Mouse (Mus musculus) CD4-positive, CD25-positive, alpha-beta regulatory T cell, adult 4 months (primary cell): ENCODE measurements around the gene Dyrk1a. TPM values are rescaled to one million over a fixed set of nuclear protein-coding genes. Genes with fewer than 3 reads are reported as not detected.

Experiments
- ATAC-seq: one replicate; pipeline ENCODE4 v1.8.0; 2017
- polyA plus RNA-seq, 2 experiments: library from polyadenylated mRNA; unstranded; fragments of 100-300 nt; shearing (Covaris generic); gene quantifications; one replicate each; pipeline ENCODE4 v1.2.1; 2017

The Dyrk1a gene
- polyA plus RNA-seq, 2 experiments from 2014 or later: 24.2 to 26.6 TPM

DNA sequence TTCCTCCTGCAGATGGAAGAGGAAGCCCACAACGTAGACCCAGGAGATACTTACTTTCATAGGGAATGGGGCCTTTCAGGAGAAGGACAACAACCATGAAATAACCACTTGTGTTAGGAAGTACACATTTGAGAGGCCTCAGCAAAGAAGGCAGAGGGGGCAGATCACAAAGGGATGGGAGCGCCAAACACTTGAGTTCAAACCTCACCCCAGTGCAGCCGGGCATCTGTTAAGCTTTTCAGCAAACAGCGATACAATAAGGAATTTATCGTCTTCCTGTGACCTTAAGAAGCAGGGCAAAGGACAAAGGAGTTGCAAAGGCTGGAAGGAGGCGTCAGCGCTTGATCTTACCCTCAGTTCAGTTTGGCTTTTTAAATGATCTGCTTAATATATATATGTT lies 10.0 kb upstream of the Dyrk1a start:
- ATAC-seq: no peak

DNA sequence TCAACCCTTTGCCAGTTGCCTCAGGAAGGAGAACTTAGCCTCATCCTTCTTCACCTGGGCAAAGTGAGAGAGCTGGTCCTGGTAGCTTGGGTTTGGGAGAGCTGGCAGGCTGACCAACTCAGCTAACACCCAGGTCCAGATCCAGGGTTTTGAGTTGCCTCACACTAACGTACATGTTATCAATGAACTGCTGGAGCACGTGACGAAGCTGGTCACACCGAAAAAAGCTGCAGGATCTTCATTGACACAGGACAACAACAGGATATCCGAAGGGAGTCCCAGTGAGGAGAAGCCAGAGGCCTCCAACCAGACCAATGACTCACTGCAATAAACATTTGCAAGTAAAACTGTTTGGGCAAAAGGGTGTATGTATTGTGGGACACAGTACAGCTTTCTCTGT lies 9.2 kb upstream of the Dyrk1a start:
- no peak for ATAC-seq

DNA sequence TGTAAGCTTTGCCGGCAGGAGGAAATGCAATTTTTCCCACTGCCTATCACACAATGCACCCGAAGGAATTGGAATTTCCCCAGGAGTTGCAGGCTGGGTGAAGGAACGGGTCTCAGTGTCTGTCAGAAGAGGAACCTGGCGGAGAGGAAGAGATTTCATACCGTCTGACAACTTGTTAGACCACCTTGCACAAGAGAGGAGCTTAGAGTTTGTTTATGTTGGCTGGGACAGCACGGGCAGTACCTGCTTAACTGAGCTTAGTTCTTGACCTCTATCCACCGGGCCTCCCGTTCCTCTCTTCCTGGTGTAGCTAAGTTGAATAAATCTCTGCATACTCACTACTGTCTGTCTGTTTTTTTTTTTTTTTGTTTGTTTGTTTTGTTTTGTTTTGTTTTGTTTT lies 3.7 kb upstream of the Dyrk1a start:
- ATAC-seq: no peak

DNA sequence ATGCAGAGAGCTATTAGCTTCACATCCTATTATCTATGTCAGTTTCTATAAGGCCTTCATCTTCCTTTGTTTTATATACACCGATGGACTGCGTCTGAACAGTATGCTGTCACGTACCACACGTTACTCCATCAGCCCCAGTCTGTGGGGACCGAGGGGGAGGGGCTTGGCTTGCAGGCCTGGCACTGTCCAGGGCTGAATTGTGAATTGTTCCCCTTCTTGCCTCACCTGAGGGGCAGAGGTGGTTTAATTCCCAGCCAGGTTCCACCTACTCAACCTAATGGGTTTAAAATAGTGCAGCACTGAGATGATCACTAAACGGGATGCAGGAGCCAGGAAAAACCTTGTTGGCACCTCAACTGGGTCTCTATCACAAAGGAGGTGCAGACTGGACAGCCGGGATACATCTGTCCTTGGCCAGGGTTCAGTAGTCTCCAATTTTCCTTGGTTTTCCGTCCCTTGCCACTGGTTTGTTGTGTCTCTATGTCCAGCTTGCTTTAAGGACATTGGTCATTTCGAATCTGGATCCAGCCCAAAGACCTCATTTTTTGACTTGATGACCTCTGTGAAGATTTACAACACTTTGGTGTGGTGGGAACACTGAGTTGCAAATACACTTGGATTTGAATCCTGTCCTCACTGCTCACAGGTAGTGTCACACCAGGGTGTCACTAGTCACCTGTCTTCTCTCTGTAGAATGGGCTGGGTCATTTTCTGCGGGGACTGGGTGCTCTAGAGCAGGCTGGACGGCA lies 2.8 kb upstream of the Dyrk1a start:
- ATAC-seq: no peak

DNA sequence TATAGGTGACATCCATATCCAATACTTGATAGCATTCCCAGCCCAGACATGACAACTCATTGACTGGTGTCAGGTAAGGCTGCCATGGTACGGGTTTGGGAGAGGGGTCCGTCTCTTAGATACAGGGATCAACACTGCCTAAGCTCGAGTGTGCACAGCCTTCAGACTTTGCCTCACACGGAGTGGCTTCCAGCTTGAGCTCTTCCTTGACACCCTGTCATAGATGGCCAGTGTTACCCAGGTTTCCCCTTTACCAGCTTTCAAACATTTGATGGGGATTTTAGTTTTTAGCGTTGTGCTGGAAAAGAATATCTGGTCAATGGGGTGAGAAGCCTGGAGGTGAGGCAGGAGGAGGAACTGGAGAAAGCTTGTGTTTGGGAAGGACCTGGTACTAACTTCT lies 2.1 kb upstream of the Dyrk1a start:
- no peak for ATAC-seq

DNA sequence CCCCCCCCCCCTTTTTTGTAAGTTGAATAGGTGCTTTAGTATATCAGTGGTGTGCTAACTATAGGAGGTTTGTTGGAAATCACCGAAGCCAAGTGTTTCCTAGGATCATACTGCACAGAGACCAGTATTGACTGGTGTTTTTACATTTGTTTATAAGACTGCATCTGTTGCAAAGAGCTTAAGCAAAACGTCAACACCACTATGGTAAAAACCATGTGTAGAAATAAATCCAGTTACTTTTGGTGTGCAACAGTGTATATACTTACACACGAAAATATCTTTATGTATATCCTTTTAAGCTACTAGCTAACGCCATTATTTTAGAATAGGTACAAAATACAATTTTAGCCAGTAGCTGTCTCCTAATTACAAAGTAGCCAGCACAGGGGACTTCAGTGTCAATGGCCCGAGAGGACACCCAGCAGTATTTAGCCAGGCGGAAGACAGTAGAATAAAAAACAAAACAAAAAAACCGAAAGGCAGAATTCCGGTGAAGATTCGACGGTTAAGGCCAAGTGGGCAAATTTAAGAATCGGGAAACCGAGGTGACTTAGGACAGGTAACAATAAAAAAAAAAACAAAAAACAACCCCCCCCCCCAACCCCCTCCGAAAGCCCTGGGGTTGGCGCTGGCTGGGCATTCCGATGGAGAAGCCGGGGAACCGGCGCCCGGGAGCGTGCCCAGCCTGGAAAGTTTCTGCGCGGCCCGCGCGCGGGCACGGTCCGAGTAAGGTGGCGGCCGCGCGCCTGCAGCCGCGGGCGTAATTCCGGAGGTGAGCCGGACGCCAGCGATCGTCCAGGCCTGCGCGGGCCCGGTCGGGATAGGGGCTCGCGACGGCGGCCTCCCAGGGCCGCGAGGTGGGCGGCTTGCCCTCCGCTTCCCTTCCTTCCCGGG lies 1.2 kb upstream of the Dyrk1a start:
- no peak for ATAC-seq

DNA sequence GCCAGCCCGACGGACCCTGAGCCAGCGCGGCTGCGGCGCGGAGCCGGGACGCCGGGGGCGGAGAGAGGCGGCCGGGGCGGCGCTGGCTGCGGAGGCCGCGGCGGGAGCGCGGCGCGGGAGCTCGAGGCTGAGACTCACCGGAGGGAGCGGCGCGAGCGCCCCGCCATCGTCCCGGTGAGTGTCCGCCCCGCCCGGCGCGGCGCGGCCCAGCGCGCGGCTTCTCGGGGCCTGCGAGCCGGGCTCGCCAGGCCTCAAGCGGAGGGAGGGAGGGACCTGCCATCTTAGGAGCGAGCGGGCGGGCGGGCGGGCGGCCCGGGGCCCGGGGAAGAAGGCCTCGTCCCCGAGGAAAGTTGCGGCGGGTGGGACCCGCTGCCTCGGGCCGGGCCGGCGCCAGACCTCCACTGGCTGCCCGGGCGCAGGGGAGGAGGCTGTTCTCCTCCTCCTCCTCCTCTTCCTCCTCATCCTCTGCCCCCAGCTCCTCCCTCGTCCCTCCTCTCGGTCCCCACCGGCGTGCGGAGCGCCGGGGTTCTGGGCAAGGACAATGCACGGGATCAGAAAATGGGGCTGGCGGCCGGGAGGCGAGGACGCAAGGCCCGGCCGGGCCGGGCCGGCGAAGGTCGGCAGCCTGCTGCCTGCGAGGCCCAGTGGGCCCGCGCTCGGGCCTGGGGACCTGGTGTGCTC lies 691 bp downstream of the Dyrk1a start:
- no peak for ATAC-seq

DNA sequence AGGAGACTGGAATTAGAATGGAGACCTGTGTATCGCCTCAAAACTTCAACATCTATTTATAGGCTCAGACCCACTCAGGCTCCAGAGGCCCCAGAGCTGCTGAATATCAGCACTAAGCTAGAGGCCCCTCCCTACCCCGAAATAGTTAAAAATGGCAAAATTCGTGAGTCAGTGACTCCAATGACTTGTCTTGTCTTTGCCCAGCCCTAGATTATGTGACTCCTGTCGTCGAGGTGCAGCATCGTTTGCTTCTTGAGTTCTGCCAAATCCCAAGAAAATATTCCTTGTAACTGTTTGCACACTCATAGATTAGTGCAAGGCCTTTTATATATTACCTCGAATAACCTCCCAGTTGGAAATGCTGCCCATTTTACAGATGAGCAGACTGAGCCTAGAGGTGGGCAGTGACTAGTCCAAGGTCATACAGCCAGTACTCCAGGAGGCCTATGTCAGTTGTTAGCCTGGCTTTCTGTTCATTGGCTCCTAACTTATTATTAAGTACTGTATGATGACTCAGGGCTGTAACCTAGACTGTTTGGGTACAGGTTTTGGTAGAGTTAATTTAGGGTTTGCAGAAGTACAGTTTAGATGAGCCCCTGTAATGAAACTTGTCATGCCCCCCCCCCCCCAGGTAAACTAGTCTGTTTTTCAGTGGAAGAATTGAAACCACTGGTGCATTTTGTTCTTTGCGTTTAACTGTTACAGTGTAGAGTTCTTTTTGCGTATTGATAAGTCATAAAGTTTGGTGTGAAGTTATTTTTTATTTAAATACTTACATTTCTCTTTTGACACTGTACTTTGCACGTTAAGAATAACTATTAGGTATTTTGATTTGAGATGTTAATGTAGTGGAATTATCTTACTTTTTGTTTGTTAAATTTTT lies 1.5 kb downstream of the Dyrk1a start:
- ATAC-seq: no peak

DNA sequence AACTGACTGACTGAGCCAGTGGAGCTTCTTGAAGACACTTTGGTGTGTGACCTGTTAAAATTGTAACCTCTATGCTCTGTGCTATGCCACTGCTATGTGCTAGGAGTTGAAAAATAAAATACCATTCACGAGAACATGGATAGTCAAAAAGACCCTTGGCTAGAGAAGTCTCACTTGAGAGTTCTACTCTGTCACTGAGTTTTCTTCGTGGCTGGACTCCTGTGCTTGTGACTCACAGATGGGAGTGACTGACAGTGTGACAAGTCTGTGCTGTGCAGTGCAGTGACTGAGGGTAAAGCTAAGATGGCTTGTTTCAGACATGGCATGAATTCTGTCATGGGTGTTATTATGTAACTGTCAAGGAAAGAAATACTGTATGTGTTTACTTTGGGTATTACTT lies 2.6 kb downstream of the Dyrk1a start:
- no peak for ATAC-seq

DNA sequence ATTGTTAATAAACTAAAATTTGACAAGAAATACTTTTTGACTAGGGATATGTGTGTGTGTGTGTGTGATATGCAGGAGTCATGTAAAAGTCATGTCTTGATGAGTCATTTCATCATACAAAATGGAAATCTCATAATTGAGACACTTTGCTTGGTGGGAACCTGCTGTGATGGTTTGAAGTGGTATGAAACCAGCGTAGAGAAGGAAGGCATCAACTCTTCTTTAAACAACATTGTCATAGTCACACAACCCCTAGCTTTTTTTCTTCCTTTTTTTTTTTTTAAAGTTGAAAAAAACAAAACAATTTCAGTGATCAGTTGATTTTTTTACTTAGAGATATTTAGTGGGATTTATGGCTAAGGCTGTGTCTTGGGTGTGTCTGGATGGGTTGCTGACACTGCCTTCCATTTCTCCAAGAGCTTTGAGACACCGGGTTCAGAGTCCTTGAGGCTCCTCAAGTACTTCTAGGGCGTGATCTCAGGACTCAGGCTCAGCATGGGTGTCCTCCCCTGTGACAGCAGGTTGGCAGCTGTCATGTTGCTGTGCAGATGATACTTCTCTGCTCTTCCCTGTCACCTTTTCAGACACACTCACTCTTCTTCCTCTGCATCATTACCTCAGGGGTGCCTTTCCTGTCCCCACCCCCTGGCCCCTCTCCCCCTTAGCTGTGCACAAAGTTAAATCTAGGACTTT lies 4.4 kb downstream of the Dyrk1a start:
- ATAC-seq: no peak

DNA sequence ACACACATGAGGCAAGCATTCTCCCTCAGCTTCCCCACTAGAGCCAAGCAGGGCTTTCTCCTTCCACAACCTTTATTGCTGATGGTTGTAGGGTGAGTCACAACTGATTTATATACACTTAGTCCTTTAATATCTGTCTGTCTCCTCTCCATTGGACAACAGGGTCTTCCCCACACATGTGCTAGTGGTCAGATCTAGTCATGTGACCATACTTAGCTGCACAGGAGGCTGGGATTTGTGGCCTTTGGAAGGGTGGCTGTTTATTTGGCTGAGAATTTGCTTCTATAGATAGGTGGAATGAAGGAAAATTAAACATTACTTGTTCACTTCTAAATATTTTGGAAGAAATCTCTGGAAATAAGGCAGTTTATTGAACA lies 4.9 kb downstream of the Dyrk1a start:
- ATAC-seq: no peak

DNA sequence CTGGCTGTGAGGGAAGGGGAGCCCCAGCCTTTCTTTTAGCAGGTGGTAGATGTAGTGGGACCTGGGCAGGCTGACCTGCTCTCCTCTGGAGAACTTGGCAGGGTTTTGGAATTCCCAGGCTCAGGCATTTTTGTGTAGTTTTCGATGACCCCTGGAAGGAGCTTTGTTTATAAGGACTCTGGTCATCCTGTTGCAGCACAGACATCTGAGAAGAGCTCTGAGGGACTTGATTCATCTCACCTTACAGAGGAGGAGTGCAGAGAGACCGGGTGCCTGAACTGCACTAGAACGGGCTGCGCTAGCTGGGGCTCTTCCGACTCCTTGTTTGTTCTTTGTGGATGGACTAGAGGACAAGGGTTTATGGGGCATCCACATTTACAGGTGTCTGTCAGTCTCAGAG lies 5.9 kb downstream of the Dyrk1a start:
- no peak for ATAC-seq

DNA sequence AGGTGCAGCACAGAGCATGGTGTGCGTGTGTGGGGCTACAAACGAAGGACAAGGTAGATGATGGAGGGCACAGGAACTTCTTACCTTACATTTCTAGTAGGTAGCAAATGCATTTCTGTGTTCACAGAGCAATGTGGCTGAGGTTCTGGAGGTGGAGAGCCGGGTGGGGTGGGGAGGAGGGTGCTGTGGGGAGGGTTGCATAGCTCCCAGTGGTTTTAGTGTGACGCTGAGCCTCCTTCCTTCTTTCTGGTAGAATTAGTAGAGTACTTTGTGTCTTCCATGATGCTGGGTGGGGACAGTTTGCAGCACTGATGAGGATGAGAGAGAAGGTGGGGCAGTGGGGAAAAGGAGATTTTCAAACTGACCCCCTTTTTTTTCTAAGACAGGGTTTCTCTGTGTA lies 9.5 kb downstream of the Dyrk1a start:
- ATAC-seq: peak; percentile 17

DNA sequence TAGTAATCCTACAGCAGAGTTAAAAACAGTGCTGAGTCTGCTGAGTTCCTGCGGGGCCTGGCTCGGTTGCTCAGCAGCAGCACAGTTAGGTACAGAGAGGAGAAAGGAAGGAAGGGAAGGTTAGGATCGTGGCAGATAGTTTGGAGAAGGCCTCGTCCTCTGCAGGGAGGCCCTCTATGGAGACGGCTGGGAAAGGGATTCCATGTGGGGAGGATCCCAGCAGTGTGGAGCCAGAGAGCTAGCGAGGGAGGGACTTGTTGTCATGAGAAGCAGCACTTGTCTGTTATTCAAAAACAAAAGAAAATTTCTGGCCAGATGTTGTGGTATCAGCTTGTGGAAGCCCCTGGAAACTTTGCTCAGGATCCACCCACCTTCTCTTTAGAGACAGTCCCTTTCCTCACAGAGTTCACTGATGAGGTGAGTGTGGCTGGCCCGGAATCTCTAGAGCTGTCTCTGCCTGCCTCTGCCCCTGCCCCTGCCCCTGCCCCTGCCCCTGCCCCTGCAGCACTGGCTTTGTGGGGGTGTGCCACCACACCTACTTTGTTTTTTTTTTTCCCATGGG lies 11.1 kb downstream of the Dyrk1a start:
- peak; percentile 44 for ATAC-seq

DNA sequence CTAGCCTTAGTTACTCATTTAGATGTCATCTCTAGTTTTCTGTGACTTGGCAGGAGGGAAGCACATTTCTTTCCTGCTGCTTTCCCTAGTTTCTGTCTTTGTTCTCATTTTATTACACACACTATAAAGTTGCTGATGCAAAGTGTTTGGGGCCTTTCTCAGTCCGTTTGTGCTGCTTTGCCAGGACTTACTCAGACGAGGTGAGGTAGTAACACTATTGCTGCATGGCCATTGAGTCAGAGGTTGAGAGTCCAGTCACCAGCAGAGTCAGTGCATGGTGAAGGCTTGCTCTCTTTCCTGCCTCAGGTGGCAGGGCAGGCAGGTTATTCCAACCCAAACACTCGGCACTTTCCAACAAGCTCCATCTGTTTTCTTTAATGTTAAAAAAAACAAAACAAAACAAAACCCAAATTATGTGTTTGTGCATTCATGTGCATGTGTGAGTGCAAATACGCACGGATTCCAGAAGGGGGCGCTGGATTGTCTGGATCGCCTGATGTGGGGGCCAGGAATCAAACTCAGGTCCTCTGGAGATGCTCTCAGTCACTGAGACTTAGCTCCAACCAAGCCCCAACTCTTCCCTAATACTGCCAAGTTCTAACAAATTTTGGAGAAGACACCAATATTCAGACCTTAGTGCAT lies 16.7 kb downstream of the Dyrk1a start:
- no peak for ATAC-seq

DNA sequence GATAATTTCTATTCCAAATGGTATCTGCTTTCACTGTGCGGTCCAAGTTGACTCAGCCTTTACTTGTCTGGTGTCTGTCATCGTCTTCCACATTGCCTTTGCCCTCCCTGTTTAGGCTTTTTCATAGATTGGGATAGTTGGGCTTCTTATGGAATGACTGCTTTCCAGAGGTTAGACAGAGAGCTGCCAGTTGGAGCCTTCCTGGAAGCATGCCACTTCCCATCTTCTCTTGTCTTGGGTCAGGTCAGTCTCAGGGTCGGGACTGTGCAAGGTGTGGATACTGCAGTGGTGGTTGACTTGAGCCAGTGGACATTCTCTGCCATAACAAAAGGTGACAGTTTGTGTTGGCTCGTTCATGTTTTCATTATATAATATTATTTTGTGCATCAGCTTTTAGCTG lies 17.7 kb downstream of the Dyrk1a start:
- no peak for ATAC-seq

DNA sequence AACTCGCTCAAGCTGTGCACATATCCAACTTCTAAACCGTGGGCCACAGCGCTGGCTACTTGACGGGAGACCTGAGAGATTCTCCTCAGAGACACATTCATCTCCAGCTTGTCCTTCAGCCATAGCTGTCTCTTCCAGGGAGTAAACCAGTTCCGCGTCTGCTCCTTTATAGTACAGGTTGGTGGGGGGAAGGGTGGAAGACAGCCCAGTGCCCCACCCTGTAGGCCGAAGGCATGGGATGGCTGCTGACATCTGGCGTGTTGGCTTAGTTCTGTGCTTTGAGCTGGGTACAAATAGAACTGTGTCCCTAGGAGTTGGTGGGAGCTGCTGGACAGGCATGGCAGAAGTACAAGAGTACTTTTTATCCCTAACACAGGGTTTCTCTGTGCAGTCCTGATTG lies 18.4 kb downstream of the Dyrk1a start:
- no peak for ATAC-seq

DNA sequence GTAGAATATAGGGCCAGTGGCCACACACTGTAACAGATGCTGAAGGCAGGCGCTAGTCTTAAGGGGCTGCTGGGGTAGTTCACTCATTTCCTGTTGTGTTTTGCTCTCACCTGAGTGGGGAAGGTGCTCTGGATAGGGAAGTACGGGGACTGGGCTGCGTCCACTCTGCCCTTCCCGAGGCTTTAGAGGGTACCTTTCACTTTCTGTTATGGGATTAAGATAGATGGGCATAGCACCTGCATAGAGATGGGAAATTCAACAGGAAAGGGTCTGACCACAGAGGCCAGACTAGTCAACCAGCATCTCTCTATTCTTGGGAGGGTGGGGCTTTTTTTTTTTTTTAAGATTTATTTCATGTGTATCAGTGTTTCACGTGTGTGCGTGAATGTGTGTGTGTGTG lies 19.2 kb downstream of the Dyrk1a start:
- ATAC-seq: peak; percentile 67

DNA sequence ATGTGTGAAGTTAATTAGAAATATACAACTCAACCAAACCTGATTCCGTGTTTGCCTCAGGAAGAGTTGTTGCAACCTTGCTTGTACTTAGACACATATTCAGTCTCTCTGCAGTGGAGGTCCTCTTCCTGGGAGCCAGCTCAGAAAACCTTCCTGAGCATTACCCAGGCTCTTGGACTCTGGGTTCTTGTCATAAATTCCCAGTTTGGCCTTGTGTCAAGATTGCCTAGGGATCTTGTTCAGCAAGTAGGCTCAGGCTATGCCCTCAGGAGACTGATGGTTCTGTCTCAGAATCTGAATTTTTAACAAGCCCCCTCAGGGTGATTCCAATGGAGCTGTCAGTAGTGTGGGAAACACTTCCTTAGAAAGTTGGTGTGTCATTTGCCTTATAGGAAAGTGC lies 19.8 kb downstream of the Dyrk1a start:
- no peak for ATAC-seq

DNA sequence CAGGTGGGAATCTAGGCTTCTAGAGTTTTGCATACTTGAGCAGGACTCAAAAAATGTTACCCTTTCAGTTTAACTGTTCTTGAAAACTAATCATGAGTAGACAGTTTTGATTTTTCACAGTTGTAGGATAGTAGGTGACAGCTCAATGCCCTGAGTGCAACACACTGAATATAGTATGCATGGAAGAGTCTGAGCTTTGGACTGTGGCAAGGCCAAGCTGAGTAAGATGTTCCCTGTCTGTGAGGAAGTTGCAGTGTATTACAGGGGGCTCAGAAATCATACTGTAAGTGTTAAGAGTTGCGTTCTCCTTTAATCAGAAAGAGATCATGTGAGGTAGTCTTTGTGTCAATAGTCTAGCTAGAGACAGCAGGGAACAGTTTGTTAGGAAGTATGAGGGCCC lies 20.4 kb downstream of the Dyrk1a start:
- no peak for ATAC-seq

DNA sequence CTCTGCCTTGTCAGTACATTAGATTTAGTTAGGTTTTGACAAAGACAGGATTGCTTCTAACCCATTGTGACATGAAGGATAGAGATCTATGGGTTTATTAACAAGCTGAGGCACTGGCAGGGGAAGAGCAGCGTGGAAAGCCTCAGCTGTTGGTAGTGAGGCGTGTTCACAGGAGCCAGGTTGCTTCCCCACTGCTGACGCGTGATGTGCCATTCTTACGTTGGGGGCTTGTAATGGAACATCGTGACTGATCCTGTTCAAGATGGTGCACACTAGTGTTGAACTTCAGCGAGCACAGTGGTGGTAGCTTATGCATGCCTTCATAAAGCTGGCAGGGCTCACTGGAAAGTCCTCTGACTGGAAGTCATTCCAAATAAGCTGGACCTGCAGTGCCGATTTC lies 21.2 kb downstream of the Dyrk1a start:
- ATAC-seq: no peak
